Mouse (Mus musculus) G1E (cell line): ENCODE results near the gene Baz2b.

Source experiments
- CTCF ChIP-seq: IDR thresholded peaks from 2 replicates; pipeline ENCODE4 v1.5.1; 2012; ENCODE audit warnings: low read depth, low read length, inconsistent platforms, mixed read lengths
- GATA1 ChIP-seq: IDR thresholded peaks from 2 replicates; pipeline ENCODE4 v1.6.1; 2012; ENCODE audit warnings: borderline replicate concordance, low read length, inconsistent platforms, mixed read lengths
- GATA2 ChIP-seq: IDR thresholded peaks from 2 replicates; pipeline ENCODE4 v1.6.1; 2012; ENCODE audit warnings: low read depth, low read length, inconsistent platforms, borderline replicate concordance
- POLR2AphosphoS5 ChIP-seq: IDR thresholded peaks from 2 replicates; pipeline ENCODE4 v1.6.1; 2012; ENCODE audit warnings: low read depth, low read length, inconsistent platforms; ENCODE audit not compliant: insufficient replicate concordance
- TAL1 ChIP-seq: conservative IDR thresholded peaks from 2 replicates; pipeline ENCODE4 v1.6.1; 2012; ENCODE audit warnings: low read depth, low read length, inconsistent platforms, mixed read lengths

DNA sequence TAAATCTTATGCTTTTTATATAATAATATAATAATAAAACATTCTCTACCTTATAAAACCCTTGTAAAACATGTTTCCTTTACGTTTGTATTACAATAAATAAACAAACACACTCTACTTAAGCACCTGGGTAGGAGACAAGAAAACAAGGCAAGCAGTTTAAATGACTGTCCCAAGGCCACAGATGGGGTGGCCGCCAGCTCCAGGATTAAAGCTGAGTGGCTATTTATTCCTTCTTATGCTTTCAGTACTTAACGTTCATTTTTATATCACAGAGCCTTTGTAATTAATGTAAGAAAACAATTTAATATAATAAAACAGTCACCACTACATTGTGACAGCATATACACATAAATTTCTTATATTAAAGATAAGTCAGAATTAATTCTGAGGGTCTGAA is 173.3 kb downstream of the Baz2b start:
- TF ChIP-seq CTCF (no peak), TAL1 (no peak), GATA2 (no peak), GATA1 (no peak), POLR2AphosphoS5 (no peak)
